Mouse (Mus musculus): Measurements from ENCODE around the gene Gm13124.
"Not testable (repeated sequence)": the region's sequence is repeated elsewhere in the genome, so short reads cannot be mapped to it uniquely, and the experiment has no call there.

Gene Gm13124

GRCm38 (mm10) chr4:144565034-144565433 is at the start of gene Gm13124:
TSS of gene Gm13124 (minus strand) at chr4:144565134.
- no peak for DNase-seq (ENCODE audit: low read depth, low spot score)

GRCm38 (mm10) chr4:144614586-144614985 is 49.7 kb upstream of the Gm13124 start:
- no peak for DNase-seq (ENCODE audit: low read depth, low spot score)

DNA sequence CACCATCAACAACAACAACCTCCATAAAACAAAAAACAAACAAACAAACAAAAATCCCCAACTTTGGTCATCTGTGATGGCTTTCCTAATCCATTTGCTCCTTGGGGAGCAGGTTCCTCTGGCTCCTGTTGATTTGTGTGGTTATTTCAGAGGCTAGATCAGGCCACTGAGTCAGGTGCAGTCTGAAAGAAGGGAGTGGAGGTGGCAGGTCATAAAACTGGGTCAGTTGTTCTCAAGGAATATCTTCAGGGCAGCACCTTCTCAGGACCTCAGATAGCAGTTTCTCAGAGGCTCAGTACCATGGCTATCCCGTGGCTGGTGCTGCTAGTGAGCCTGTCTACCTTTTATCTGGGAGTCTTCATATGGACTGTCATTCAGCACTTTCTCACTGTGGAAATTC is 48.5 kb upstream of the Gm13124 start, which contains the start of gene Aadacl4:
Gene Aadacl4, plus strand, starts transcription at position 301 of the 400 bp plus-strand sequence.
- DNase-seq (ENCODE audit: low read depth, low spot score): no peak

DNA sequence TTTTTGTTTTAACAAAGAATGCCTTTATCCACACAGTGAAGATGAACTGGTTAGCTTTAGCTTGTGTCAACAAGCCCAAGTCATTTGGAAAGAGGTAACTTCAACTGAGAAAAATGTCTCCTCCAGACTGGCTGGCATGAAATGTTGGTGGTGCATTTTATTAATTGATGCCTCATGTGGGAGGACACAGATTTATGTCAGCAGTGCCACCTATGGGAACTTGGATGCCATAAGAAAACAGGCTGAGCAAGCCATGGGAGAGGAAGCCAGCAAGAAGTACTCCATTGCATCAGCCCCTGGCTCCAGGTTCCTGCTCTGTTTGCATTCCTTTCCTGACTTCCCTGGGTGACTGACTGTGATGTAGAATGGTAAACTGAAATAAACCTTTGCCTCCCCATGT is 27.9 kb upstream of the Gm13124 start:
- DNase-seq (ENCODE audit: low read depth, low spot score): no peak

DNA sequence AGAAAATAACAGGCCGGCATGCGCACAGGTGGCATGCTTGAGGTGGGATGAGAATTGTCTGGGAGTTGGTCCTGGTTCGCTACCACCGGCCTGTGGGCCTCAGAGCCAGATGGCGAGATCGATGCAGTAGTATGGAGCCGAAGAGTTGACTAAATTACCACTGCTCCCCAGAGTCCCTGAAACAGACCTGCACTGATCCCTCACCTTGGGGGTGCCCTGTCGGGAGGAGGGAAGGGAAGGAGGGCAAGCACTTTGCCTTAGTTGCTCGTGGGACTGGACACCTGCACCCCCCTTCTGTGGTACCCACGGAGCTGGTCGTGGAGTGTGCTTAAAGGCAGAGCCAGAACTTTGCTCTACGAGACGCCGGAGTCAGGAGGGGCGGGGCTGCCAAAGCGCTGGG is 21.3 kb upstream of the Gm13124 start:
- not testable (repeated sequence) for DNase-seq (ENCODE audit: low read depth, low spot score)

GRCm38 (mm10) chr4:144567752-144568151 is 2.8 kb upstream of the Gm13124 start:
- DNase-seq (ENCODE audit: low read depth, low spot score): no peak

GRCm38 (mm10) chr4:144561205-144561604 is 3.7 kb downstream of the Gm13124 start:
- no peak for DNase-seq (ENCODE audit: low read depth, low spot score)

GRCm38 (mm10) chr4:144559792-144560191 is 5.1 kb downstream of the Gm13124 start:
- no peak for DNase-seq (ENCODE audit: low read depth, low spot score)

- no peak for DNase-seq (ENCODE audit: low read depth, low spot score)
Observed at GRCm38 (mm10) chr4:144551156-144551555, 13.8 kb downstream of the Gm13124 start.

DNA sequence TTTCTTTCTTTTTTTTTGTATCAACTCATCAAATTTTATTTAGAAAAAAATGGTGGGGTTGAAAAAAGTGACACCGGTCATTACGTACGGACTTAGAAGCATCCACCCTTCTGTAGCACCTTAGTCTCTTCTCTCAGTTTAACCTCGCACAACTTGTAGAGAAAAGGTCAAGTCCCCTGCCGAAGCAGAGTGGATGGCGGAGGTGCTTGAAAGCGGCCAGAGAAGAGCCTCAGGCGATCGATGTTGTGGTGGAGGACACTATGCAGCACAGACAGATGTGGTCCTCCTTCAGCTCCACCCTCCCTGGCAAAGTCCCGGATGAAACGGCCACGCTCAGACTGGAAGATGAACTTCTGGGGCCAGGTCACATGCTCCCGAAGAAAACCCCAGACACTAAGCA is 19.6 kb downstream of the Gm13124 start:
- not testable (repeated sequence) for DNase-seq (ENCODE audit: low read depth, low spot score)

DNA sequence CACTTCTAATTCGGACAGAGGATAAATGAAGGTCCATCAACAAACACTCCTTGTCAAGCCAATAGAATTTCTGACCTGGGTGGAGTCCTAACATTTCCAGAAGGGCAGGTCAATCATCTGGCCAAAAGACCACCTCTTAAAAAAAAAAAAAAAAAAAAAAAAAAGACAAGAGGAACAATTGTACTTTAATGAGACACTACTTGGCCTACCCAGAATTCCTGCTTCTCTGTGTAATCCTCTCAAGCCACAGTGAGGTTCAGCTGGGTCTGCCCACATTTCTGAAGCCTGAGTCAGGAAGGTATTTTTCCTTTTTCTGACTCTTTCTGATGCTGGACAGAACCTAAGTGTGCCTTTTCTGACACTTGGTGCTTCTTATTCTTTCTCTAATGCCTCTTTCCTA is 20.2 kb downstream of the Gm13124 start:
- DNase-seq (ENCODE audit: low read depth, low spot score): no peak

DNA sequence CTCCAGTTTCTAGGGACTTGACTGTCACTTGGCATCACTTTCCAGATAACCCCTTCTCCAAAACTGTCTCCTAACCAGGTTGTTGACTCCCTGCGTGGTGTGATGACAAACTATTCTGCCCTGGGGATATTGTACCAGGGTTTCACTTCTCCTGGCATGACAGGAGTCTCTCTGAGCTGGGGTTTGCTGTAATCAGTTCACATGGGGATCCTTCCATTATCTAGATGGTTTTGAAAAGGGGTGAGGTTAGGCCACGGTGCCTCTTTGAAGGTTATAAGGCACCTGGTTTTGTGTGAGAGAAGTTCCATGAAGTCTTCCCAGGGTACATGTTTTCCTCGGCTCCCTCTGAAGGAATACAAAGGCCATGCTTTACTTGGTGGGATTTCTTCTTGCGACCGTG is 45.4 kb downstream of the Gm13124 start, which contains the start of gene 9430007A20Rik:
Gene 9430007A20Rik, plus strand, starts transcription at position 301 of the 400 bp plus-strand sequence.
- no peak for DNase-seq (ENCODE audit: low read depth, low spot score)

GRCm38 (mm10) chr4:144506518-144506917 is 58.4 kb downstream of the Gm13124 start:
- DNase-seq (ENCODE audit: low read depth, low spot score): no peak

Measured in A20 (cell line).